Mouse (Mus musculus) embryonic stem cell, embryonic (primary cell): ENCODE data around the gene Myrip.
"Not testable (repeated sequence)": the region's sequence is repeated elsewhere in the genome, so short reads cannot be mapped to it uniquely, and the experiment has no call there.

Experiments used
- CTCF ChIA-PET, 4 experiments: fragments of 300-600 bp in 2 of 4; fragments of 350-600 bp in 2 of 4; sonication (Branson Sonifier 250); formaldehyde crosslinking; loops; one replicate each; lab custom pipeline; 2022; ENCODE audit warnings: inconsistent platforms in 2 of 4; lab: Charles Lee
- POLR2A ChIA-PET, 4 experiments: fragments of 300-600 bp in 2 of 4; fragments of 350-600 bp in 2 of 4; sonication (Branson Sonifier 250); formaldehyde crosslinking; loops; one replicate each; lab custom pipeline; 2022; ENCODE audit warnings: antibody characterized with exemption in 4 of 4, inconsistent platforms in 1 of 4; lab: Charles Lee

Myrip gene

GRCm38 (mm10) chr9:120315171-120315570 is 13.9 kb downstream of the Myrip start:
- POLR2A ChIA-PET, result interaction anchor here in 1 of 4 experiments (0.5 to 1.1 kb wide), 4 partner anchors 11 to 840 kb away, joined by 3 to 4 read pairs (median 3); no protein-coding TSS in a partner anchor
- CTCF ChIA-PET, result interaction anchor here (0.5 to 0.8 kb wide), 4 partner anchors 19 to 694 kb away, joined by 3 to 7 read pairs (median 4); no protein-coding TSS in a partner anchor

- CTCF ChIA-PET, result interaction anchor here in 3 of 4 experiments (0.7 to 1.6 kb wide), 5 partner anchors 9 to 461 kb away, joined by 3 to 5 read pairs (median 4); no protein-coding TSS in a partner anchor
- POLR2A ChIA-PET, result interaction anchor here in 3 of 4 experiments (0.6 to 1.6 kb wide), 3 partner anchors 16 to 146 kb away, joined by 3 to 7 read pairs (median 4); no protein-coding TSS in a partner anchor
These were observed 17.8 kb downstream of the Myrip start for GRCm38 (mm10) chr9:120319099-120319498.

GRCm38 (mm10) chr9:120320573-120320972 is 19.3 kb downstream of the Myrip start:
- POLR2A ChIA-PET, result interaction anchor here in 2 of 4 experiments (0.7 to 1.6 kb wide), 2 partner anchors 17 to 635 kb away, joined by 4 read pairs; no protein-coding TSS in a partner anchor
- CTCF ChIA-PET, result interaction anchor here in 1 of 4 experiments (1.1 kb wide), 1 partner anchor 181 kb away, joined by 4 read pairs; no protein-coding TSS in a partner anchor

- POLR2A ChIA-PET, result interaction anchor here in 2 of 4 experiments (1.1 to 1.5 kb wide), 2 partner anchors 15 kb away, joined by 3 to 4 read pairs; no protein-coding TSS in a partner anchor
- CTCF ChIA-PET, result interaction anchor here in 1 of 4 experiments (0.7 to 1.1 kb wide), 3 partner anchors 14 to 1149 kb away, joined by 3 to 4 read pairs (median 3); no protein-coding TSS in a partner anchor
These were observed 21.6 kb downstream of the Myrip start for GRCm38 (mm10) chr9:120322702-120323426.

- POLR2A ChIA-PET, result not testable (repeated sequence)
- CTCF ChIA-PET, result interaction anchor here in 1 of 4 experiments (0.7 to 1.4 kb wide), 2 partner anchors 11 to 129 kb away, joined by 3 to 11 read pairs; no protein-coding TSS in a partner anchor
These were observed 29.7 kb downstream of the Myrip start for GRCm38 (mm10) chr9:120331048-120331447.

- ChIA-PET CTCF (no interaction called here), POLR2A (interaction anchor here in 2 of 4 experiments (0.9 to 1.2 kb wide), 5 partner anchors 11 to 189 kb away, joined by 3 to 4 read pairs (median 3); partner anchors contain the start of gene Mobp (in 1 of the 2))
These were observed 36.9 kb downstream of the Myrip start for GRCm38 (mm10) chr9:120338172-120338571.

GRCm38 (mm10) chr9:120339975-120340695 is 38.8 kb downstream of the Myrip start:
- ChIA-PET CTCF (no interaction called here), POLR2A (interaction anchor here in 3 of 4 experiments (0.5 to 1.9 kb wide), 5 partner anchors 36 to 335 kb away, joined by 3 to 4 read pairs (median 3); no protein-coding TSS in a partner anchor)

- POLR2A ChIA-PET, result no interaction called here
- CTCF ChIA-PET, result no interaction called here
These were observed 41.9 kb downstream of the Myrip start for GRCm38 (mm10) chr9:120343123-120343790.

GRCm38 (mm10) chr9:120345651-120346151 is 44.4 kb downstream of the Myrip start:
- ChIA-PET POLR2A (interaction anchor here in 1 of 4 experiments (0.5 kb wide), 1 partner anchor 365 kb away, joined by 5 read pairs; no protein-coding TSS in a partner anchor), CTCF (interaction anchor here in 1 of 4 experiments (0.5 kb wide), 1 partner anchor 154 kb away, joined by 9 read pairs; no protein-coding TSS in a partner anchor)

- CTCF ChIA-PET, result no interaction called here
- POLR2A ChIA-PET, result no interaction called here
These were observed 47.8 kb downstream of the Myrip start for GRCm38 (mm10) chr9:120349145-120349544.

- ChIA-PET POLR2A (interaction anchor here in 2 of 4 experiments (0.7 to 1.4 kb wide), 2 partner anchors 9 to 11 kb away, joined by 3 read pairs; no protein-coding TSS in a partner anchor), CTCF (no interaction called here)
These were observed 49.0 kb downstream of the Myrip start for GRCm38 (mm10) chr9:120350346-120350745.

- ChIA-PET POLR2A (interaction anchor here in 1 of 4 experiments (0.6 to 0.7 kb wide), 2 partner anchors 13 to 757 kb away, joined by 3 read pairs; no protein-coding TSS in a partner anchor), CTCF (interaction anchor here in 2 of 4 experiments (0.6 to 1.4 kb wide), 2 partner anchors 26 to 460 kb away, joined by 3 read pairs; no protein-coding TSS in a partner anchor)
These were observed 49.7 kb downstream of the Myrip start for GRCm38 (mm10) chr9:120351061-120351460.

GRCm38 (mm10) chr9:120351474-120351873 is 50.2 kb downstream of the Myrip start:
- ChIA-PET POLR2A (interaction anchor here in 1 of 4 experiments (0.6 to 0.7 kb wide), 2 partner anchors 13 to 757 kb away, joined by 3 read pairs; no protein-coding TSS in a partner anchor), CTCF (interaction anchor here in 2 of 4 experiments (0.6 to 1.4 kb wide), 2 partner anchors 26 to 461 kb away, joined by 3 read pairs; no protein-coding TSS in a partner anchor)

GRCm38 (mm10) chr9:120353036-120353435 is 51.7 kb downstream of the Myrip start:
- CTCF ChIA-PET, result no interaction called here
- POLR2A ChIA-PET, result no interaction called here

GRCm38 (mm10) chr9:120353967-120354366 is 52.7 kb downstream of the Myrip start:
- POLR2A ChIA-PET, result no interaction called here
- CTCF ChIA-PET, result interaction anchor here in 2 of 4 experiments (0.6 to 0.7 kb wide), 3 partner anchors 89 to 1459 kb away, joined by 3 to 6 read pairs (median 4); no protein-coding TSS in a partner anchor

GRCm38 (mm10) chr9:120354550-120355345 is 53.4 kb downstream of the Myrip start:
- CTCF ChIA-PET, result interaction anchor here in 2 of 4 experiments (0.6 to 0.7 kb wide), 4 partner anchors 90 to 1458 kb away, joined by 3 to 6 read pairs (median 5); no protein-coding TSS in a partner anchor
- POLR2A ChIA-PET, result no interaction called here
